ENCODE assay signal across 9 mouse cellular contexts in genomic region chr11:12034371-12034770, GRCm38 (mm10). TPM values are rescaled to one million over a fixed set of nuclear protein-coding genes. Genes with fewer than 3 reads are reported as not detected.
DNase-seq lines count a peak whose midpoint lies in the region; ATAC-seq and TF ChIP-seq lines count a peak whose summit lies in the region.
"Had no signal": no experiment of that assay in that cellular context is flagged by ENCODE, and none has a peak within 500 bp of the region (broad histone marks: within the 10 kb centered on the region; RNA-seq: fewer than 3 reads in every experiment).

No protein-coding gene starts in this region.

- peaks cover 71% of the 10 kb centered on the region for H3K27me3 ChIP-seq in kidney, embryonic 16.5 days (ENCODE audit: insufficient read depth, low read length)
- H3K27me3 ChIP-seq in intestine, postnatal 0 days (replicated peaks; ENCODE audit: control insufficient read depth, insufficient read depth, low read length), result peaks cover 63% of the 10 kb centered on the region
- H3K27me3 ChIP-seq in neural tube, embryonic 14.5 days (ENCODE audit: control insufficient read depth, insufficient read depth, low read length), result peaks cover 62% of the 10 kb centered on the region

- no peak for TF ChIP-seq POLR2A in embryonic fibroblast, embryonic 13.5 days (IDR thresholded peaks at IDR 0.05; ENCODE audit: low read depth, low read length)

- peak overlapping the region; percentile 65 for H3K4me2 ChIP-seq in kidney, embryonic 16.5 days (replicated peaks; ENCODE audit: low read depth, low read length)
- peak overlapping the region; percentile 77; the same call in 1 of the 2 replicates for H3K4me2 ChIP-seq in intestine, postnatal 0 days (replicated peaks; ENCODE audit: low read depth)
- peak overlapping the region; percentile 40; the same call in 1 of the 2 replicates for H3K4me2 ChIP-seq in neural tube, embryonic 14.5 days (ENCODE audit: low read depth, low read length)

- H3K9ac ChIP-seq in kidney, embryonic 16.5 days (replicated peaks; ENCODE audit: low read length), result peak overlapping the region; percentile 87
- H3K9ac ChIP-seq in intestine, postnatal 0 days (ENCODE audit: low read depth, low read length), result no peak overlapping the region; the same call in 1 of the 2 replicates
- H3K9ac ChIP-seq in neural tube, embryonic 14.5 days (replicated peaks; ENCODE audit: low read depth, low read length), result no peak overlapping the region

- no peak for TF ChIP-seq CTCF in embryonic fibroblast, embryonic 13.5 days (IDR thresholded peaks at IDR 0.05; ENCODE audit: borderline replicate concordance, insufficient read depth, low read length)
- no peak for TF ChIP-seq CTCF in intestine, postnatal 0 days (IDR thresholded peaks at IDR 0.05; ENCODE audit: low read depth)

- H3K9me3 ChIP-seq in kidney, embryonic 16.5 days (ENCODE audit: low read length), result peaks cover under 1% of the 10 kb centered on the region; the same call in 1 of the 2 replicates
- H3K9me3 ChIP-seq in intestine, postnatal 0 days (ENCODE audit: control insufficient read depth), result no peaks in the 10 kb centered on the region
- no peaks in the 10 kb centered on the region for H3K9me3 ChIP-seq in neural tube, embryonic 14.5 days (ENCODE audit: control insufficient read depth, low read length)

- H3K27ac ChIP-seq in kidney, embryonic 16.5 days (ENCODE audit: low read length), result 0 out of 2 replicates have a peak overlapping the region, but pooled peaks have one; percentile 55
- H3K27ac ChIP-seq in embryonic fibroblast, embryonic 13.5 days (ENCODE audit: insufficient read depth, low read length), result peak overlapping the region; percentile 39
- no peak overlapping the region for H3K27ac ChIP-seq in intestine, postnatal 0 days (ENCODE audit: low read depth, low read length)
- H3K27ac ChIP-seq in neural tube, embryonic 14.5 days (ENCODE audit: low read depth, low read length), result no peak overlapping the region

- H3K4me1 ChIP-seq in kidney, embryonic 16.5 days (ENCODE audit: insufficient read depth, low read length), result peaks cover 9% of the 10 kb centered on the region
- H3K4me1 ChIP-seq in embryonic fibroblast, embryonic 13.5 days (ENCODE audit: control insufficient read depth, insufficient read depth, low read length), result no peaks in the 10 kb centered on the region
- H3K4me1 ChIP-seq in intestine, postnatal 0 days (replicated peaks; ENCODE audit: control insufficient read depth, insufficient read depth, low read length), result no peaks in the 10 kb centered on the region
- no peaks in the 10 kb centered on the region for H3K4me1 ChIP-seq in neural tube, embryonic 14.5 days (ENCODE audit: control insufficient read depth, insufficient read depth, low read length)

- no peak for ATAC-seq in kidney, embryonic 16.5 days (ENCODE audit: low FRiP score, low TSS enrichment)
- no peak for ATAC-seq in intestine, postnatal 0 days
- ATAC-seq in neural tube, embryonic 14.5 days (ENCODE audit: low read depth), result no peak

- H3K36me3 ChIP-seq in kidney, embryonic 16.5 days (ENCODE audit: insufficient read depth, low read length), result peaks cover 1% of the 10 kb centered on the region; the same call in 1 of the 2 replicates
- no peaks in the 10 kb centered on the region for H3K36me3 ChIP-seq in intestine, postnatal 0 days (ENCODE audit: control insufficient read depth, insufficient read depth)
- H3K36me3 ChIP-seq in neural tube, embryonic 14.5 days (ENCODE audit: control insufficient read depth, insufficient read depth, low read length), result no peaks in the 10 kb centered on the region

- WGBS in kidney, embryonic 16.5 days, result 20% methylated on average over 5 of the region's 5 CpGs
- WGBS in intestine, postnatal 0 days, result 45% methylated on average over 5 of the region's 5 CpGs
- 27% methylated on average over 5 of the region's 5 CpGs for WGBS in neural tube, embryonic 14.5 days

- DNase-seq in kidney, postnatal 10 days, result no peak
- DNase-seq in spleen, postnatal 36 days (ENCODE audit: low spot score in 2 of 2), result no peak
- no peak for DNase-seq in cerebellum, postnatal 10 days
- no peak for DNase-seq in cerebellum, adult 11-12 months
- DNase-seq: layer of hippocampus, adult 9-11 months had no signal

- peak overlapping the region; percentile 58 for H3K4me3 ChIP-seq in kidney, embryonic 16.5 days (ENCODE audit: low read length)
- peak overlapping the region; percentile 93 for H3K4me3 ChIP-seq in embryonic fibroblast, embryonic 13.5 days (ENCODE audit: insufficient read depth, low read length)
- H3K4me3 ChIP-seq in intestine, postnatal 0 days (ENCODE audit: low read depth, low read length), result 0 out of 2 replicates have a peak overlapping the region, but pooled peaks have one; percentile 63
- H3K4me3 ChIP-seq in neural tube, embryonic 14.5 days (ENCODE audit: low read depth, low read length), result no peak overlapping the region

RNA-seq across cellular contexts. Expression of gene Grb10, which starts 4.1 kb away (rescaled TPM):
- 374 and 409 TPM in 2 replicates for polyA plus RNA-seq in kidney, embryonic 16.5 days (2015; fragmentation: Nextera tagmentation; extraction: Ambion mirVana)
- polyA plus RNA-seq in embryonic fibroblast, embryonic 13.5 days (2011; ENCODE audit: insufficient read length, low read depth, missing spikeins), result 618 and 784 TPM in 2 replicates
- 45.9 and 49.8 TPM in 2 replicates for polyA plus RNA-seq in intestine, postnatal 0 days (2015; fragmentation: Nextera tagmentation; extraction: Ambion mirVana)
- polyA plus RNA-seq in neural tube, embryonic 14.5 days (2014; fragmentation: Nextera tagmentation; extraction: Ambion mirVana), result 39.4 and 41.2 TPM in 2 replicates

Comparison
In these comparisons a context has a peak if more than half of its experiments do, and no peak if none do; other contexts are left out.
1. H3K27ac ChIP-seq: peak in kidney, embryonic 16.5 days (single experiment) and embryonic fibroblast, embryonic 13.5 days (single experiment); none in intestine, postnatal 0 days (single experiment) and neural tube, embryonic 14.5 days (single experiment).
2. Peak in every context shown above with its lines, with median percentiles within 50 percentile points of each other: H3K4me2 ChIP-seq.